Mouse (Mus musculus) ES-E14 (cell line): ENCODE data around the gene Bglap2. TPM values are rescaled to one million over a fixed set of nuclear protein-coding genes. Genes with fewer than 3 reads are reported as not detected.
A peak's percentile ranks its signal among the peaks of the same experiment; 100 is the strongest.
"Not testable (repeated sequence)": the region's sequence is repeated elsewhere in the genome, so short reads cannot be mapped to it uniquely, and the experiment has no call there.

Experiments used
- DNase-seq: peaks from one replicate; pipeline ENCODE4 v3.0.0-alpha.2; 2013; ENCODE audit warnings: low read depth, low spot score
- H3K27ac ChIP-seq: 2 replicates; pipeline ENCODE4 v1.5.1; 2012; ENCODE audit warnings: low read depth, mild to moderate bottlenecking, low read length, moderate library complexity, mixed read lengths; ENCODE audit not compliant: poor library complexity, insufficient read depth, severe bottlenecking
- H3K36me3 ChIP-seq: 2 replicates; pipeline ENCODE4 v1.6.1; 2012; ENCODE audit warnings: mild to moderate bottlenecking, low read length, moderate library complexity, mixed read lengths; ENCODE audit not compliant: control insufficient read depth, poor library complexity, insufficient read depth, severe bottlenecking
- H3K4me1 ChIP-seq, 2 experiments: fragments of 150-350 bp in 1 of 2; sonication (generic) in 1 of 2; 2 replicates each; pipeline ENCODE4 v1.6.1; 2012; ENCODE audit warnings: low read length in 2 of 2, mild to moderate bottlenecking in 1 of 2, mixed read lengths in 1 of 2; ENCODE audit not compliant: control insufficient read depth in 2 of 2, insufficient read depth in 2 of 2, poor library complexity in 1 of 2
- H3K4me3 ChIP-seq, 2 experiments: fragments of 150-350 bp in 1 of 2; sonication (generic) in 1 of 2; 2 replicates each; pipeline ENCODE4 v1.5.1; 2012; ENCODE audit warnings: low read length in 2 of 2, low read depth in 1 of 2, mild to moderate bottlenecking in 1 of 2, mixed read lengths in 1 of 2; ENCODE audit not compliant: insufficient read depth in 1 of 2, poor library complexity in 1 of 2, severe bottlenecking in 1 of 2
- H3K9ac ChIP-seq: 2 replicates; pipeline ENCODE4 v1.6.1; 2012; ENCODE audit warnings: low read depth, mild to moderate bottlenecking, low read length, mixed read lengths; ENCODE audit not compliant: poor library complexity, insufficient read depth, severe bottlenecking
- H3K9me3 ChIP-seq: fragments of 150-350 bp; sonication (generic); 2 replicates; pipeline ENCODE4 v1.6.1; 2012; ENCODE audit warnings: low read depth, mild to moderate bottlenecking, low read length; ENCODE audit not compliant: control insufficient read depth, insufficient read depth
- CHD2 ChIP-seq: IDR thresholded peaks from 2 replicates; pipeline ENCODE4 v1.6.1; 2014; ENCODE audit warnings: mild to moderate bottlenecking, low read depth, low read length, inconsistent platforms
- HCFC1 ChIP-seq: IDR thresholded peaks from 2 replicates; pipeline ENCODE4 v1.6.1; 2012; ENCODE audit warnings: low read length, inconsistent platforms, borderline replicate concordance; ENCODE audit not compliant: insufficient read depth
- MAFK ChIP-seq: IDR thresholded peaks from 2 replicates; pipeline ENCODE4 v1.6.1; 2014; ENCODE audit warnings: mild to moderate bottlenecking, low read depth, low read length, inconsistent platforms; ENCODE audit not compliant: insufficient read depth
- ZC3H11A ChIP-seq: IDR thresholded peaks from 2 replicates; pipeline ENCODE4 v1.6.1; 2012; ENCODE audit warnings: low read depth, mild to moderate bottlenecking, inconsistent platforms, low read length, borderline replicate concordance
- ZNF384 ChIP-seq: IDR thresholded peaks from 2 replicates; pipeline ENCODE4 v1.6.1; 2012; ENCODE audit warnings: low read depth, low read length, inconsistent platforms
- in situ Hi-C, 2 experiments: fragments of 600-800 bp; cut with MboI; formaldehyde crosslinking; loops; one replicate each; pipeline ENCODE4 v1.15.1; 2025; ENCODE audit warnings: low sequenced_read_pairs in 2 of 2, inconsistent platforms in 1 of 2; ENCODE audit not compliant: unreplicated experiment in 2 of 2
- total RNA-seq: library from RNA; depleted of rRNA; stranded (reverse); fragments of 300-350 nt; gene quantifications from 2 replicates; pipeline ENCODE4 v1.2.3, GENCODE M21; 2012

The Bglap2 gene
- total RNA-seq, 1 experiment: not detected

DNA sequence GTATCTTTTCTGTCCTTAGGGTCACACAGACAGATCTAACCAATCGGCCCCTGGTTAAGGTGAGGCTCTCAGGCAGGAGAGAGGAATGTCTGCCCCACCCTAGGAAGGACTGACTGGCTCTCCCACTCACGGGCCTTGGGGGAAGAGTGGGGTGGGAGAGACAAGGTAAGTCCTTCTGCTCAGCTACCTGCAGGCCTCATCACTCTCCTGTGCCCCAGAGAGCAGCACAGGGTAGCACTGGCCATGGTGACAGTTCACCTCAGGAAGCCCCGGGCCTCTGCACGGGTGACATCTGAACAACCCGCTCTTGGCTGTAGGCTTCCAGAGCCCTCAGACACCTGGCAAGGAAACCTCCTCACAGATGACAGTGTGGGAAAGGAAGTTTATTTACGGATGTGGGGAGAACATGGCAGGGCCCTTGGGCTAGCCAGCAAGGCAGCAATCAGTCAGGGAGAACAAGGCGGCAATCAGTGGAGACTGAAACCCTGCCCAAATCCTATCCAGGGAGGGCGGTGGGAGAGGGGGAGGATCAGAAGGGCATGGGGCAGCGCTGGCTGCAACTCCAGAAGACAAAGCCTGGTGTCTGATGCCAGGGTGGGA lies 15.4 kb upstream of the Bglap2 start:
- no peak for TF ChIP-seq ZNF384
- no peak for TF ChIP-seq CHD2
- TF ChIP-seq HCFC1: no peak
- TF ChIP-seq ZC3H11A: no peak
- no peak for TF ChIP-seq MAFK
- no peak for DNase-seq
- H3K27ac ChIP-seq: no peak overlapping the region
- H3K9me3 ChIP-seq: no peaks in the 10 kb centered on the region
- in situ Hi-C loops: no loop called here
- peaks cover 19% of the 10 kb centered on the region for H3K36me3 ChIP-seq
- H3K4me1 ChIP-seq: peaks cover 0 to 2% of the 10 kb centered on the region in 2 experiments; a peak in 1 of 4 replicates
- H3K4me3 ChIP-seq: 0 out of 4 replicates have a peak overlapping the region, but pooled peaks of 1 of the 2 experiments have one; percentile 17
- no peak overlapping the region for H3K9ac ChIP-seq

GRCm38 (mm10) chr3:88384364-88384763 lies 5.9 kb upstream of the Bglap2 start, which contains the start of gene Bglap:
Gene Bglap, minus strand, starts transcription at chr3:88384464.
- in situ Hi-C loops: no loop called here
- Histone ChIP-seq H3K4me1 (peaks cover 0 to 3% of the 10 kb centered on the region in 2 experiments; a peak in 1 of 4 replicates), H3K9me3 (no peaks in the 10 kb centered on the region), H3K4me3 (no peak within 1 kb of the TSS), H3K27ac (no peak within 1 kb of the TSS), H3K36me3 (no peaks in the 10 kb centered on the region), H3K9ac (no peak within 1 kb of the TSS)
- no peak for TF ChIP-seq MAFK
- no peak for TF ChIP-seq ZNF384
- no peak for TF ChIP-seq HCFC1
- no peak for TF ChIP-seq CHD2
- TF ChIP-seq ZC3H11A: no peak
- no peak for DNase-seq

DNA sequence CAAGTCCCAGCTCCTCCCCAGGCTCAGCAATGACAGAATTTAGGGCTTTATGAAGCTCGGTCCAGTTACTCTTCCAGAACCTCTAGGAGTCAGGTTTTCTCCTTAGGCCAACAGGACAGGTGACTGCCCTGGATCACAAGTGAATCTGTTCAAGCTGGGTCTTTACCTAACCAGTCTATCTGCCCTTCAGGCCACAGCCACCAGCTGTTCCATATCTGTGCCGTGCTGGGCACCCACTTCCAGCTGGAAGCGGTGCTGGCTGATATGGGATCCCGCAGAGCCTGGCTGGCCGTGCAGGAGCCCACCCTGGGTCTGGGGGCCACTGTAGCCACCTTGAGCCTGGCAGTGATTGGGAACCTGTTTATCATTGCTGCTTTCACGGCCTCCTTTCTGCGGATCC lies 3.9 kb upstream of the Bglap2 start:
- H3K27ac ChIP-seq, DNase-seq, H3K4me3 ChIP-seq, H3K36me3 ChIP-seq, in situ Hi-C loops, H3K9me3 ChIP-seq, H3K4me1 ChIP-seq, H3K9ac ChIP-seq: not testable (repeated sequence)

GRCm38 (mm10) chr3:88381389-88382315 lies 3.2 kb upstream of the Bglap2 start:
- peak overlapping the region; percentile 11 to 45; a peak in 2 of 4 replicates for H3K4me3 ChIP-seq
- in situ Hi-C loops, DNase-seq, H3K36me3 ChIP-seq, H3K9ac ChIP-seq, H3K27ac ChIP-seq, H3K4me1 ChIP-seq, H3K9me3 ChIP-seq: not testable (repeated sequence)

DNA sequence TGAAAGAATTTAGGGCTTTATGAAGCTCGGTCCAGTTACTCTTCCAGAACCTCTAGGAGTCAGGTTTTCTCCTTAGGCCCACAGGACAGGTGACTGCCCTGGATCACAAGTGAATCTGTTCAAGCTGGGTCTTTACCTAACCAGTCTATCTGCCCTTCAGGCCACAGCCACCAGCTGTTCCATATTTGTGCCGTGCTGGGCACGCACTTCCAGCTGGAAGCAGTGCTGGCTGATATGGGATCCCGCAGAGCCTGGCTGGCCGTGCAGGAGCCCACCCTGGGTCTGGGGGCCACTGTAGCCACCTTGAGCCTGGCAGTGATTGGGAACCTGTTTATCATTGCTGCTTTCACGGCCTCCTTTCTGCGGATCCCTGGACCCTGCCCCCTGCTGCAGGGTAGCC lies 1.9 kb downstream of the Bglap2 start:
- H3K4me1 ChIP-seq, DNase-seq, in situ Hi-C loops, H3K27ac ChIP-seq, H3K9me3 ChIP-seq, H3K36me3 ChIP-seq, H3K9ac ChIP-seq, H3K4me3 ChIP-seq: not testable (repeated sequence)

GRCm38 (mm10) chr3:88375750-88376626 lies 2.5 kb downstream of the Bglap2 start:
- H3K4me1 ChIP-seq, H3K27ac ChIP-seq, H3K9ac ChIP-seq: not testable (repeated sequence)

GRCm38 (mm10) chr3:88372643-88373042 lies 5.9 kb downstream of the Bglap2 start, which contains the start of gene Bglap3:
Gene Bglap3, minus strand, starts transcription at chr3:88372743.
- H3K4me3 ChIP-seq, H3K9me3 ChIP-seq, H3K4me1 ChIP-seq, H3K9ac ChIP-seq, DNase-seq, H3K27ac ChIP-seq, in situ Hi-C loops, H3K36me3 ChIP-seq: not testable (repeated sequence)

More at GRCm38 (mm10) chr3:88375750-88376626, 2.5 kb downstream of the Bglap2 start:
- peak overlapping the region in 1 of 2 experiments; percentile 16; a peak in 1 of 4 replicates for H3K4me3 ChIP-seq
- H3K36me3 ChIP-seq, H3K9me3 ChIP-seq, in situ Hi-C loops: not testable (repeated sequence)
- peak; percentile 39 for DNase-seq
